Mouse (Mus musculus) kidney, embryonic 14.5 days (tissue): ENCODE data around the gene Gm11116. TPM values are rescaled to one million over a fixed set of nuclear protein-coding genes. Genes with fewer than 3 reads are reported as not detected.
"Not testable (repeated sequence)": the region's sequence is repeated elsewhere in the genome, so short reads cannot be mapped to it uniquely, and the experiment has no call there.

Experiments used
- ATAC-seq: fragments of 200-750 bp; cut with Nextera tagmentation; 2 replicates; pipeline ENCODE4 v1.8.0; 2017; ENCODE audit warnings: moderate number of reproducible peaks, mild to moderate bottlenecking, moderate TSS enrichment, moderate library complexity; ENCODE audit not compliant: low FRiP score, low TSS enrichment
- H3K27ac ChIP-seq: fragments of 300-500 bp; sonication (generic); 2 replicates; pipeline ENCODE4 v1.5.1; 2014; ENCODE audit warnings: low read depth, mild to moderate bottlenecking, low read length, moderate library complexity, mixed read lengths
- H3K27me3 ChIP-seq: fragments of 300-500 bp; sonication (generic); 2 replicates; pipeline ENCODE4 v1.6.1; 2014; ENCODE audit warnings: mild to moderate bottlenecking, low read length; ENCODE audit not compliant: control insufficient read depth, insufficient read depth
- H3K36me3 ChIP-seq: fragments of 300-500 bp; sonication (generic); 2 replicates; pipeline ENCODE4 v1.6.1; 2014; ENCODE audit warnings: low read length, mixed read lengths; ENCODE audit not compliant: control insufficient read depth, insufficient read depth
- H3K4me1 ChIP-seq: fragments of 300-500 bp; sonication (generic); 2 replicates; pipeline ENCODE4 v1.6.1; 2014; ENCODE audit warnings: low read length, mixed read lengths; ENCODE audit not compliant: control insufficient read depth, insufficient read depth
- H3K4me2 ChIP-seq: fragments of 300-500 bp; sonication (generic); replicated peaks from 2 replicates; pipeline ENCODE4 v1.6.1; 2014; ENCODE audit warnings: low read depth, mild to moderate bottlenecking, low read length
- H3K4me3 ChIP-seq: fragments of 300-500 bp; sonication (generic); 2 replicates; pipeline ENCODE4 v1.5.1; 2014; ENCODE audit warnings: mild to moderate bottlenecking, low read length
- H3K9ac ChIP-seq: fragments of 300-500 bp; sonication (generic); 2 replicates; pipeline ENCODE4 v1.6.1; 2014; ENCODE audit warnings: low read depth, mild to moderate bottlenecking, low read length, moderate library complexity
- H3K9me3 ChIP-seq: fragments of 300-500 bp; sonication (generic); 2 replicates; pipeline ENCODE4 v1.6.1; 2016; ENCODE audit warnings: low read length; ENCODE audit not compliant: control insufficient read depth
- WGBS: fragments of 180-500 bp; shearing (Covaris S2); extraction: QIAGEN DNeasy Blood & Tissue Kit; methylation state at CpG from one replicate; pipeline ENCODE4 v1.1.7; 2014; 5-methylcytosine and 5-hydroxymethylcytosine counted together
- polyA plus RNA-seq: library from polyadenylated mRNA; unstranded; fragments of >200 nt; fragmentation: Nextera tagmentation; extraction: Ambion mirVana; gene quantifications from 2 replicates; pipeline ENCODE4 v1.2.1, GENCODE M21; 2014

Gm11116 gene
- polyA plus RNA-seq = not detected in 2 replicates

DNA sequence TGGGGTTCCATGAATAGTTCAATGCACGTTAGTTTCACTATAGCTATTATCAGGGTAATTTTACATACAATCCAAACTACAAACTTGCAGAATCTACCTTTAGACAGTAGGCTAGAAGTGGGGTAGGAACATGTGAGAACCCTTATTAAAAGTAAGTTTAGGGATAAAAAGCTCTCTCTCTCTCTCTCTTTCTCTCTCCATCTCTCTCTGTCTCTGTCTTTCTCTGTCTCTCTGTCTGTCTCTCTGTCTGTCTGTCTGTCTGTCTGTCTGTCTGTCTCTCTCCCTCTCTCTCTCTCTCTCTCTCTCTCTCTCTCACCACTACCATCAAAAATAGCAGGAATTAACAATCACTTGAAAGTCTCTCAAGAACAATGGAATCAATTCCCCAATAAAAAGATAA is at the start of gene Gm11116:
TSS of gene Gm11116 (minus strand) at position 101 of the 400 bp plus-strand sequence.
- no peak within 1 kb of the TSS for H3K4me2 ChIP-seq
- no peaks in the 10 kb centered on the region for H3K4me1 ChIP-seq
- no peak within 1 kb of the TSS for H3K27ac ChIP-seq
- H3K36me3 ChIP-seq = no peaks in the 10 kb centered on the region
- ATAC-seq = no peak
- WGBS = 86% methylated on average over 1 of the region's 1 CpGs
- no peaks in the 10 kb centered on the region for H3K27me3 ChIP-seq
- H3K4me3 ChIP-seq = no peak within 1 kb of the TSS
- H3K9me3 ChIP-seq = no peaks in the 10 kb centered on the region
- no peak within 1 kb of the TSS for H3K9ac ChIP-seq

- Histone ChIP-seq H3K27me3 (no peaks in the 10 kb centered on the region), H3K27ac (no peak within 1 kb of the TSS), H3K4me1 (no peaks in the 10 kb centered on the region), H3K4me3 (no peak within 1 kb of the TSS), H3K36me3 (no peaks in the 10 kb centered on the region), H3K9ac (no peak within 1 kb of the TSS), H3K9me3 (no peaks in the 10 kb centered on the region), H3K4me2 (no peak within 1 kb of the TSS)
- no peak for ATAC-seq
Measured at GRCm38 (mm10) chr5:88153999-88154398, 42.7 kb upstream of the Gm11116 start, which contains the start of gene Gm11115. TSS of gene Gm11115 (minus strand) at chr5:88154099.

DNA sequence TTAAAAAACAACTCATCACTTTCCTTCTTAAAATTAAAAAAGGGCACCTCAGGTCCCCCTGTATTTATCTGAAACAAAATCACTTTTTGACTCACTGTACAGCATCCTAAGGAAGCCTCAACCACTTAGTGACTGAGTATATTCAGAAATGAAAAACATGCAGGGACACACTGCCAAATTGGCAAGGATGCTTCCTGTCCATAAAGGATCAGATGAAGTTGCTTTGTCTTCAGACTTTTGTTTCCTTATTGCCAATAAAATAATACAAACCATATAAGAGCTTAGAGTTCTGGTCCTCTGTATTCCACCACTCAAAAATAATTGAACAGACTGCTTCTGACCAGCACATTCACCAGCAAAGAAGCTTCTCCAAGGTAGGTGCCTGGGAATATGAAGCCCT is 25.1 kb downstream of the Gm11116 start, which contains the start of gene Smr2:
TSS of gene Smr2 (plus strand) at position 301 of the 400 bp plus-strand sequence.
- not testable (repeated sequence) for H3K4me3 ChIP-seq, H3K9me3 ChIP-seq, ATAC-seq, H3K9ac ChIP-seq, H3K36me3 ChIP-seq, H3K4me2 ChIP-seq, H3K27me3 ChIP-seq, H3K4me1 ChIP-seq, H3K27ac ChIP-seq

Other genes with a start within 250 kb of the Gm11116 start
- not detected in 2 replicates for gene Odam, start 226.5 kb downstream of the Gm11116 start, polyA plus RNA-seq
- gene Csn3, start 186.0 kb downstream of the Gm11116 start, polyA plus RNA-seq = 0.70 and 1.2 TPM in 2 replicates
- not detected in 2 replicates for gene 2310003L06Rik, start 142.1 kb downstream of the Gm11116 start, polyA plus RNA-seq
- not detected in 2 replicates for gene Gm28434, start 142.0 kb downstream of the Gm11116 start, polyA plus RNA-seq
- gene Cabs1, start 132.1 kb downstream of the Gm11116 start, polyA plus RNA-seq = not detected in 2 replicates
- gene Smr3a, start 109.0 kb downstream of the Gm11116 start, polyA plus RNA-seq = not detected in 2 replicates
- not detected in 2 replicates for gene Smr2, start 25.0 kb downstream of the Gm11116 start, polyA plus RNA-seq
- not detected in 2 replicates for gene Gm11115, start 42.6 kb upstream of the Gm11116 start, polyA plus RNA-seq
- not detected in 2 replicates for gene Gm7714, start 157.4 kb upstream of the Gm11116 start, polyA plus RNA-seq
- gene Prol1, start 205.8 kb upstream of the Gm11116 start, polyA plus RNA-seq = not detected in 2 replicates